Mouse (Mus musculus) CH12.LX (cell line): ENCODE results near the gene Tut1. TPM values are rescaled to one million over a fixed set of nuclear protein-coding genes. Genes with fewer than 3 reads are reported as not detected.

Experiments
- DNase-seq: peaks from one replicate; pipeline ENCODE4 v3.0.0-alpha.2; 2013; ENCODE audit errors: extremely low read depth
- H3K27ac ChIP-seq: 2 replicates; pipeline ENCODE4 v1.5.1; 2012; ENCODE audit warnings: low read depth, mild to moderate bottlenecking, control low read depth, moderate library complexity; ENCODE audit not compliant: insufficient read depth
- H3K27me3 ChIP-seq: replicated peaks from 2 replicates; pipeline ENCODE3; 2012; ENCODE audit warnings: inconsistent platforms
- H3K36me3 ChIP-seq, 2 experiments: replicated peaks in 1 of 2; 2 replicates each; pipeline versions ENCODE3 to v1.6.1; 2012; ENCODE audit warnings: inconsistent platforms in 1 of 2, low read length in 1 of 2, mild to moderate bottlenecking in 1 of 2, mixed read lengths in 1 of 2, moderate library complexity in 1 of 2; ENCODE audit not compliant: control insufficient read depth in 1 of 2, insufficient read depth in 1 of 2
- H3K4me1 ChIP-seq, 2 experiments: 2 replicates each; pipeline ENCODE4 v1.6.1; 2012; ENCODE audit warnings: inconsistent platforms in 1 of 2, moderate library complexity in 1 of 2; ENCODE audit not compliant: insufficient read depth in 2 of 2, control insufficient read depth in 1 of 2
- H3K4me2 ChIP-seq: 2 replicates; pipeline ENCODE4 v1.6.1; 2012; ENCODE audit warnings: low read depth, mild to moderate bottlenecking, control low read depth; ENCODE audit not compliant: poor library complexity, insufficient read depth, severe bottlenecking
- H3K4me3 ChIP-seq, 3 experiments: fragments of 150-350 bp in 1 of 3; sonication (generic) in 1 of 3; replicated peaks in 1 of 3; 2 replicates each; pipeline versions ENCODE3 to v1.5.1; 2011 to 2012; ENCODE audit warnings: low read depth in 2 of 3, low read length in 2 of 3, mild to moderate bottlenecking in 2 of 3, moderate library complexity in 2 of 3, control low read depth in 1 of 3, improper control_type of control experiment in 1 of 3, inconsistent platforms in 1 of 3, mixed read lengths in 1 of 3; ENCODE audit not compliant: poor library complexity in 1 of 3
- H3K79me2 ChIP-seq: replicated peaks from 2 replicates; pipeline ENCODE4 v1.6.1; 2012; ENCODE audit warnings: mild to moderate bottlenecking, moderate library complexity; ENCODE audit not compliant: control insufficient read depth, poor library complexity, insufficient read depth, severe bottlenecking; ENCODE audit errors: extremely low read depth
- H3K9ac ChIP-seq: 2 replicates; pipeline ENCODE4 v1.6.1; 2012; ENCODE audit warnings: low read depth, mild to moderate bottlenecking, control low read depth, moderate library complexity; ENCODE audit not compliant: insufficient read depth
- H3K9me3 ChIP-seq: replicated peaks from 2 replicates; pipeline ENCODE3; 2012; ENCODE audit warnings: low read length, inconsistent platforms, mixed read lengths
- BHLHE40 ChIP-seq: IDR thresholded peaks from 2 replicates; pipeline ENCODE4 v1.6.1; 2011; ENCODE audit warnings: mild to moderate bottlenecking, low read depth, low read length, improper control_type of control experiment
- CHD2 ChIP-seq: IDR thresholded peaks from 2 replicates; pipeline ENCODE4 v1.6.1; 2011; ENCODE audit warnings: low read length, improper control_type of control experiment
- E2F4 ChIP-seq: IDR thresholded peaks from 2 replicates; pipeline ENCODE4 v1.6.1; 2011; ENCODE audit warnings: low read depth, low read length, improper control_type of control experiment; ENCODE audit not compliant: insufficient replicate concordance
- ELF1 ChIP-seq: IDR thresholded peaks from 2 replicates; pipeline ENCODE4 v1.6.1; 2014; ENCODE audit warnings: low read depth, mild to moderate bottlenecking, inconsistent platforms, low read length, improper control_type of control experiment
- EP300 ChIP-seq: IDR thresholded peaks from 2 replicates; pipeline ENCODE4 v1.6.1; 2011; ENCODE audit warnings: low read length, improper control_type of control experiment
- ETS1 ChIP-seq: conservative IDR thresholded peaks from 2 replicates; pipeline ENCODE4 v1.6.1; 2012; ENCODE audit warnings: low read depth, mild to moderate bottlenecking, inconsistent platforms, low read length, improper control_type of control experiment, moderate library complexity
- HCFC1 ChIP-seq: IDR thresholded peaks from 2 replicates; pipeline ENCODE4 v1.6.1; 2012; ENCODE audit warnings: low read depth, mild to moderate bottlenecking, inconsistent platforms, low read length, improper control_type of control experiment
- IRF4 ChIP-seq: IDR thresholded peaks from 2 replicates; pipeline ENCODE4 v1.6.1; 2014; ENCODE audit warnings: low read depth, mild to moderate bottlenecking, inconsistent platforms, low read length, improper control_type of control experiment
- JUN ChIP-seq: IDR thresholded peaks from 2 replicates; pipeline ENCODE4 v1.6.1; 2011; ENCODE audit warnings: low read depth, mild to moderate bottlenecking, low read length, improper control_type of control experiment, moderate library complexity; ENCODE audit not compliant: insufficient read depth
- JUND ChIP-seq: conservative IDR thresholded peaks from 2 replicates; pipeline ENCODE4 v1.6.1; 2011; ENCODE audit warnings: low read depth, low read length, improper control_type of control experiment
- KAT2A ChIP-seq: IDR thresholded peaks from 2 replicates; pipeline ENCODE4 v1.6.1; 2012; ENCODE audit warnings: low read length, improper control_type of control experiment, inconsistent platforms; ENCODE audit not compliant: insufficient replicate concordance
- MAFK ChIP-seq: IDR thresholded peaks from 2 replicates; pipeline ENCODE4 v1.6.1; 2011; ENCODE audit warnings: low read length, improper control_type of control experiment; ENCODE audit not compliant: insufficient replicate concordance
- MAX ChIP-seq: IDR thresholded peaks from 2 replicates; pipeline ENCODE4 v1.6.1; 2011; ENCODE audit warnings: low read length, improper control_type of control experiment
- MAZ ChIP-seq: IDR thresholded peaks from 2 replicates; pipeline ENCODE4 v1.6.1; 2012; ENCODE audit warnings: low read depth, mild to moderate bottlenecking, inconsistent platforms, low read length, improper control_type of control experiment, moderate library complexity
- MEF2A ChIP-seq: IDR thresholded peaks from 2 replicates; pipeline ENCODE4 v1.6.1; 2014; ENCODE audit warnings: low read depth, mild to moderate bottlenecking, inconsistent platforms, low read length, improper control_type of control experiment, borderline replicate concordance
- MXI1 ChIP-seq: IDR thresholded peaks from 2 replicates; pipeline ENCODE4 v1.6.1; 2011; ENCODE audit warnings: mild to moderate bottlenecking, low read depth, low read length, improper control_type of control experiment
- MYC ChIP-seq: IDR thresholded peaks from 2 replicates; pipeline ENCODE4 v1.6.1; 2011; ENCODE audit warnings: low read depth, mild to moderate bottlenecking, improper control_type of control experiment, low read length
- NELFE ChIP-seq: IDR thresholded peaks from 2 replicates; pipeline ENCODE4 v1.6.1; 2011; ENCODE audit warnings: low read depth, low read length, improper control_type of control experiment
- NRF1 ChIP-seq: IDR thresholded peaks from 2 replicates; pipeline ENCODE4 v1.6.1; 2014; ENCODE audit warnings: low read depth, mild to moderate bottlenecking, inconsistent platforms, low read length, improper control_type of control experiment, moderate library complexity
- POLR2AphosphoS2 ChIP-seq: IDR thresholded peaks from 2 replicates; pipeline ENCODE4 v1.6.1; 2011; ENCODE audit warnings: low read depth, low read length, improper control_type of control experiment
- RCOR1 ChIP-seq: conservative IDR thresholded peaks from 2 replicates; pipeline ENCODE4 v1.6.1; 2012; ENCODE audit warnings: low read depth, mild to moderate bottlenecking, inconsistent platforms, low read length, improper control_type of control experiment
- SIN3A ChIP-seq: IDR thresholded peaks from 2 replicates; pipeline ENCODE4 v1.6.1; 2012; ENCODE audit warnings: low read length, improper control_type of control experiment, inconsistent platforms
- SMC3 ChIP-seq: IDR thresholded peaks from 2 replicates; pipeline ENCODE4 v1.6.1; 2011; ENCODE audit warnings: low read depth, low read length, improper control_type of control experiment
- TBP ChIP-seq: conservative IDR thresholded peaks from 2 replicates; pipeline ENCODE4 v1.6.1; 2011; ENCODE audit warnings: low read depth, low read length, improper control_type of control experiment
- TCF12 ChIP-seq: IDR thresholded peaks from 2 replicates; pipeline ENCODE4 v1.6.1; 2014; ENCODE audit warnings: low read depth, mild to moderate bottlenecking, inconsistent platforms, low read length, improper control_type of control experiment
- UBTF ChIP-seq: IDR thresholded peaks from 2 replicates; pipeline ENCODE4 v1.6.1; 2012; ENCODE audit warnings: low read depth, mild to moderate bottlenecking, inconsistent platforms, low read length, improper control_type of control experiment, moderate library complexity
- USF1 ChIP-seq: IDR thresholded peaks from 2 replicates; pipeline ENCODE4 v1.6.1; 2014; ENCODE audit warnings: low read depth, mild to moderate bottlenecking, inconsistent platforms, low read length, improper control_type of control experiment
- USF2 ChIP-seq: conservative IDR thresholded peaks from 2 replicates; pipeline ENCODE4 v1.6.1; 2011; ENCODE audit warnings: low read depth, low read length, improper control_type of control experiment
- ZC3H11A ChIP-seq: IDR thresholded peaks from 2 replicates; pipeline ENCODE4 v1.6.1; 2012; ENCODE audit warnings: low read depth, mild to moderate bottlenecking, inconsistent platforms, low read length, improper control_type of control experiment
- ZMIZ1 ChIP-seq: IDR thresholded peaks from 2 replicates; pipeline ENCODE4 v1.6.1; 2012; ENCODE audit warnings: low read depth, mild to moderate bottlenecking, inconsistent platforms, low read length, improper control_type of control experiment
- ZNF384 ChIP-seq: IDR thresholded peaks from 2 replicates; pipeline ENCODE4 v1.6.1; 2012; ENCODE audit warnings: low read depth, low read length, improper control_type of control experiment, inconsistent platforms
- dilution Hi-C: fragments of 300-500 bp; cut with MboI; formaldehyde crosslinking; loops from 2 replicates; pipeline ENCODE4 v1.14.3; 2020; ENCODE audit warnings: low sequenced_read_pairs; ENCODE audit not compliant: extremely low pct_unique_long_range_greater_than_20kb, extremely low pct_ligation_motif_present
- in situ Hi-C: fragments of 300-500 bp; cut with MboI; formaldehyde crosslinking; loops from 3 replicates; pipeline ENCODE4 v1.14.3; 2019; ENCODE audit warnings: low sequenced_read_pairs, low pct_ligation_motif_present, low pct_unique_long_range_greater_than_20kb, mixed read lengths
- polyA plus RNA-seq: library from polyadenylated mRNA; unstranded; fragments of >175 nt; gene quantifications from 2 replicates; pipeline ENCODE4 v1.2.1, GENCODE M21; 2012; ENCODE audit warnings: low read depth; ENCODE audit not compliant: insufficient read length
- total RNA-seq, 2 experiments: library from RNA; depleted of rRNA; stranded (reverse); fragments of 300-350 nt in 1 of 2; fragments of >200 nt in 1 of 2; gene quantifications; 2 replicates each; pipeline ENCODE4 v1.2.3; 2012 to 2014

The Tut1 gene
- total and polyA plus RNA-seq, 3 experiments = 40.4 to 54.9 (median 47.7) TPM

DNA sequence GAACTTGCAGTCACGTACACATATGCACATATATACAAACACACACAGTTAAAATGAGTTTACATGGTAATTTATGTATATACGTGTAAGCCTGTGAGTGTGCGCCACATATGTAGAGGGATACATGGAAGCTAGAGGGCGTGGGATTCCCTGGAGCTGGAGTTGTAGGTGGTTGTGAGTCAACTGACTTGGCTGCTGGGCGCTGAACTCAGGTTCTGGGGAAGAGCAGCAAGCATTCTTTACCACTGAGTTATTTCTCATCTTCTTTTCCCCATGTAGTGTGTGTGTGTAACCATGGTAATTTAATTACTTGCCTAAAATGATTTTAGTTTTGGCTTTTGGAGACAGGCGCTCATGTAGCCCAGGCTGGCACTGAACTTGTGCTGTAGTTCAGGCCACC, 43.0 kb downstream of the Tut1 start:
- Histone ChIP-seq H3K27me3 (no peaks in the 10 kb centered on the region), H3K9ac (peak overlapping the region; percentile 46; the same call in 1 of the 2 replicates), H3K4me2 (peak overlapping the region; percentile 45), H3K36me3 (peaks cover 13 to 19% of the 10 kb centered on the region in 2 experiments), H3K9me3 (no peaks in the 10 kb centered on the region), H3K27ac (peak overlapping the region; percentile 88), H3K79me2 (peaks cover 62% of the 10 kb centered on the region), H3K4me1 (peaks cover 34 to 77% of the 10 kb centered on the region in 2 experiments), H3K4me3 (peak overlapping the region in 1 of 3 experiments; percentile 5)
- DNase-seq = no peak
- in situ Hi-C loops = loop anchor here (10.0 kb wide), 1 partner anchor 58 kb away; no protein-coding TSS in a partner anchor
- dilution Hi-C loops = no loop called here
- TF ChIP-seq ELF1 (no peak), SIN3A (0 out of 2 replicates have a peak, but pooled peaks have one; percentile 24), TCF12 (no peak), MAX (no peak), NRF1 (no peak), ZNF384 (no peak), NELFE (no peak), KAT2A (no peak)

DNA sequence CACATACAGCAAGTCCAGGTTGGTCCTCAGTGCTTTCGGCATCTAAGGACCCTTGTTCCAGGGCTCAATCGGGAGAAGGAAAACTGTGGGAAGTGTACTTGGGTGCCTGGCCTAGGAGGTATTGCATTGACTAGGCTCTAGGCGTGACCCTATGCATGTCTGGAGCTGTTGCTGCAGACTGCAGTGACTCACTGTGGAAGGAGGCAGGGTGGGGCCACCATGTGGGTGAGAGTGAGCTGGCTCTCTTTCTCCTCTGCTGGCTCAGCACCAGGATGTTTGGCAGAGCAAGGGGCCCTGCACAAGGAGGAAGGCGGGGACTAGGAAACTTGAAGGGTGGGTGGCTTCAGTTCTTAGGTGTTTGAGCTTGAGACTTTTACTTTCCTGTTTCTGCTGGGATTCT, 43.9 kb downstream of the Tut1 start:
- Histone ChIP-seq H3K27me3 (no peaks in the 10 kb centered on the region), H3K79me2 (peaks cover 62% of the 10 kb centered on the region), H3K27ac (peak overlapping the region; percentile 88), H3K4me2 (peak overlapping the region; percentile 45), H3K9me3 (no peaks in the 10 kb centered on the region), H3K4me1 (peaks cover 26 to 67% of the 10 kb centered on the region in 2 experiments), H3K9ac (peak overlapping the region; percentile 46), H3K36me3 (peaks cover 22 to 28% of the 10 kb centered on the region in 2 experiments), H3K4me3 (peak overlapping the region in 1 of 3 experiments; percentile 15)
- in situ Hi-C loops (loop anchor here (10.0 kb wide), 1 partner anchor 57 kb away; no protein-coding TSS in a partner anchor), dilution Hi-C loops (no loop called here)
- DNase-seq = peak; percentile 80
- no peak for TF ChIP-seq UBTF
- TF ChIP-seq BHLHE40 = 0 out of 2 replicates have a peak, but pooled peaks have one; percentile 51
- no peak for TF ChIP-seq EP300
- TF ChIP-seq JUN = no peak
- TF ChIP-seq SMC3 = peak; percentile 45
- TF ChIP-seq CHD2 = no peak
- TF ChIP-seq SIN3A = peak; percentile 72
- no peak for TF ChIP-seq ZNF384
- peak; percentile 88 for TF ChIP-seq MAZ
- TF ChIP-seq NELFE = no peak; the same call in 1 of the 2 replicates
- TF ChIP-seq E2F4 = no peak
- no peak; the same call in 1 of the 2 replicates for TF ChIP-seq HCFC1
- peak; percentile 66 for TF ChIP-seq TCF12
- no peak for TF ChIP-seq POLR2AphosphoS2
- TF ChIP-seq ZC3H11A = no peak
- TF ChIP-seq MAFK = peak; percentile 88
- peak; percentile 78; the same call in 1 of the 2 replicates for TF ChIP-seq MAX
- no peak for TF ChIP-seq ELF1
- no peak for TF ChIP-seq USF2
- TF ChIP-seq ETS1 = peak; percentile 67
- TF ChIP-seq USF1 = no peak
- peak; percentile 60 for TF ChIP-seq IRF4
- no peak for TF ChIP-seq JUND
- TF ChIP-seq MEF2A = no peak; the same call in none of the 2 replicates
- peak; percentile 74 for TF ChIP-seq MXI1
- TF ChIP-seq MYC = peak; percentile 80; the same call in 1 of the 2 replicates
- no peak for TF ChIP-seq RCOR1
- TF ChIP-seq ZMIZ1 = 0 out of 2 replicates have a peak, but pooled peaks have one; percentile 37
- TF ChIP-seq TBP = no peak
